Mouse (Mus musculus) heart, embryonic 11.5 days (tissue): ENCODE data around the gene Kcnj6. TPM values are rescaled to one million over a fixed set of nuclear protein-coding genes. Genes with fewer than 3 reads are reported as not detected.

Source experiments
- ATAC-seq: fragments of 200-750 bp; cut with Nextera tagmentation; replicated peaks from 2 replicates; pipeline ENCODE4 v1.8.0; 2017; ENCODE audit warnings: moderate library complexity; ENCODE audit not compliant: insufficient number of reproducible peaks, low FRiP score, low TSS enrichment
- H3K27ac ChIP-seq: fragments of 300-500 bp; sonication (generic); 2 replicates; pipeline ENCODE4 v1.5.1; 2014; ENCODE audit warnings: mild to moderate bottlenecking, low read depth, low read length
- H3K27me3 ChIP-seq: fragments of 300-500 bp; sonication (generic); 2 replicates; pipeline ENCODE4 v1.6.1; 2014; ENCODE audit warnings: mild to moderate bottlenecking, low read length, mixed read lengths; ENCODE audit not compliant: control insufficient read depth, insufficient read depth
- H3K36me3 ChIP-seq: fragments of 300-500 bp; sonication (generic); 2 replicates; pipeline ENCODE4 v1.6.1; 2014; ENCODE audit warnings: mild to moderate bottlenecking, low read length, moderate library complexity, mixed read lengths; ENCODE audit not compliant: control insufficient read depth, insufficient read depth
- H3K4me1 ChIP-seq: fragments of 300-500 bp; sonication (generic); 2 replicates; pipeline ENCODE4 v1.6.1; 2014; ENCODE audit warnings: low read length; ENCODE audit not compliant: control insufficient read depth, insufficient read depth
- H3K4me2 ChIP-seq: fragments of 300-500 bp; sonication (generic); 2 replicates; pipeline ENCODE4 v1.6.1; 2014; ENCODE audit warnings: mild to moderate bottlenecking, moderate library complexity
- H3K4me3 ChIP-seq: fragments of 300-500 bp; sonication (generic); 2 replicates; pipeline ENCODE4 v1.5.1; 2014; ENCODE audit warnings: low read depth, low read length
- H3K9ac ChIP-seq: fragments of 300-500 bp; sonication (generic); 2 replicates; pipeline ENCODE4 v1.6.1; 2014; ENCODE audit warnings: mild to moderate bottlenecking, low read depth, low read length, moderate library complexity
- H3K9me3 ChIP-seq: fragments of 300-500 bp; sonication (generic); replicated peaks from 2 replicates; pipeline ENCODE4 v1.6.1; 2016; ENCODE audit warnings: low read length; ENCODE audit not compliant: control insufficient read depth
- WGBS: fragments of 180-500 bp; shearing (Covaris S2); extraction: QIAGEN DNeasy Blood & Tissue Kit; methylation state at CpG from one replicate; pipeline ENCODE4 v1.1.7; 2014; ENCODE audit not compliant: insufficient replicate concordance; 5-methylcytosine and 5-hydroxymethylcytosine counted together
- polyA plus RNA-seq: library from polyadenylated mRNA; unstranded; fragments of >200 nt; fragmentation: Nextera tagmentation; extraction: Ambion mirVana; gene quantifications from 2 replicates; pipeline ENCODE4 v1.2.1, GENCODE M21; 2014

The Kcnj6 gene
- polyA plus RNA-seq, 1 experiment from 2014 or later, result 0.19 TPM

GRCm38 (mm10) chr16:94919177-94919576, 78.3 kb downstream of the Kcnj6 start:
- no peak overlapping the region for H3K27ac ChIP-seq
- H3K4me2 ChIP-seq, result no peak overlapping the region
- 73% methylated on average over 5 of the region's 5 CpGs for WGBS
- ATAC-seq, result no peak
- H3K4me3 ChIP-seq, result no peak overlapping the region
- no peaks in the 10 kb centered on the region for H3K4me1 ChIP-seq
- no peaks in the 10 kb centered on the region for H3K27me3 ChIP-seq
- no peaks in the 10 kb centered on the region for H3K9me3 ChIP-seq
- H3K36me3 ChIP-seq, result no peaks in the 10 kb centered on the region
- H3K9ac ChIP-seq, result no peak overlapping the region

GRCm38 (mm10) chr16:94906026-94906425, 91.5 kb downstream of the Kcnj6 start:
- no peak overlapping the region for H3K9ac ChIP-seq
- H3K4me3 ChIP-seq, result no peak overlapping the region
- no peak overlapping the region for H3K4me2 ChIP-seq
- 77% methylated on average over 4 of the region's 4 CpGs for WGBS
- no peak for ATAC-seq
- no peaks in the 10 kb centered on the region for H3K27me3 ChIP-seq
- H3K27ac ChIP-seq, result no peak overlapping the region
- no peaks in the 10 kb centered on the region for H3K9me3 ChIP-seq
- no peaks in the 10 kb centered on the region for H3K4me1 ChIP-seq
- no peaks in the 10 kb centered on the region for H3K36me3 ChIP-seq

- Histone ChIP-seq H3K27ac (no peak overlapping the region), H3K9ac (no peak overlapping the region), H3K9me3 (no peaks in the 10 kb centered on the region), H3K36me3 (no peaks in the 10 kb centered on the region), H3K4me3 (no peak overlapping the region), H3K4me1 (no peaks in the 10 kb centered on the region), H3K27me3 (no peaks in the 10 kb centered on the region), H3K4me2 (no peak overlapping the region)
- 75% methylated on average over 6 of the region's 6 CpGs for whole genome bisulfite sequencing
- ATAC-seq, result no peak
Measured at GRCm38 (mm10) chr16:94898832-94899231, 98.7 kb downstream of the Kcnj6 start.

GRCm38 (mm10) chr16:94892162-94892650, 105.3 kb downstream of the Kcnj6 start:
- Histone ChIP-seq H3K4me3 (no peak overlapping the region), H3K36me3 (no peaks in the 10 kb centered on the region), H3K27me3 (no peaks in the 10 kb centered on the region), H3K9me3 (no peaks in the 10 kb centered on the region), H3K4me2 (no peak overlapping the region), H3K4me1 (no peaks in the 10 kb centered on the region), H3K27ac (no peak overlapping the region), H3K9ac (no peak overlapping the region)
- 78% methylated on average over 4 of the region's 4 CpGs for WGBS
- ATAC-seq, result no peak

- WGBS, result 66% methylated on average over 6 of the region's 6 CpGs
- Histone ChIP-seq H3K9ac (no peak overlapping the region), H3K27me3 (no peaks in the 10 kb centered on the region), H3K27ac (no peak overlapping the region), H3K4me1 (no peaks in the 10 kb centered on the region), H3K4me3 (no peak overlapping the region), H3K36me3 (no peaks in the 10 kb centered on the region), H3K4me2 (no peak overlapping the region), H3K9me3 (no peaks in the 10 kb centered on the region)
- ATAC-seq, result no peak
Measured at GRCm38 (mm10) chr16:94890581-94890980, 106.9 kb downstream of the Kcnj6 start.

GRCm38 (mm10) chr16:94890056-94890455, 107.4 kb downstream of the Kcnj6 start:
- H3K27me3 ChIP-seq, result no peaks in the 10 kb centered on the region
- H3K36me3 ChIP-seq, result no peaks in the 10 kb centered on the region
- 66% methylated on average over 2 of the region's 2 CpGs for WGBS
- no peak overlapping the region for H3K4me2 ChIP-seq
- H3K4me3 ChIP-seq, result no peak overlapping the region
- H3K4me1 ChIP-seq, result no peaks in the 10 kb centered on the region
- ATAC-seq, result no peak
- no peak overlapping the region for H3K9ac ChIP-seq
- no peaks in the 10 kb centered on the region for H3K9me3 ChIP-seq
- no peak overlapping the region for H3K27ac ChIP-seq

- Histone ChIP-seq H3K4me1 (no peaks in the 10 kb centered on the region), H3K27me3 (no peaks in the 10 kb centered on the region), H3K36me3 (no peaks in the 10 kb centered on the region), H3K4me2 (no peak overlapping the region), H3K4me3 (no peak overlapping the region), H3K9ac (no peak overlapping the region), H3K9me3 (no peaks in the 10 kb centered on the region), H3K27ac (no peak overlapping the region)
- 60% methylated on average over 10 of the region's 11 CpGs for WGBS
- ATAC-seq, result no peak
Measured at GRCm38 (mm10) chr16:94888554-94888953, 108.9 kb downstream of the Kcnj6 start.

GRCm38 (mm10) chr16:94886398-94886797, 111.1 kb downstream of the Kcnj6 start:
- Histone ChIP-seq H3K4me1 (no peaks in the 10 kb centered on the region), H3K9me3 (no peaks in the 10 kb centered on the region), H3K4me3 (no peak overlapping the region), H3K27ac (no peak overlapping the region), H3K27me3 (no peaks in the 10 kb centered on the region), H3K36me3 (no peaks in the 10 kb centered on the region), H3K4me2 (no peak overlapping the region), H3K9ac (no peak overlapping the region)
- ATAC-seq, result no peak
- 73% methylated on average over 7 of the region's 7 CpGs for WGBS

- H3K4me3 ChIP-seq, result no peak overlapping the region
- 75% methylated on average over 7 of the region's 7 CpGs for WGBS
Measured at GRCm38 (mm10) chr16:94885062-94885461, 112.4 kb downstream of the Kcnj6 start.

More at GRCm38 (mm10) chr16:94885062-94885461, 112.4 kb downstream of the Kcnj6 start:
- Histone ChIP-seq H3K4me2 (no peak overlapping the region), H3K9me3 (no peaks in the 10 kb centered on the region), H3K27me3 (no peaks in the 10 kb centered on the region), H3K9ac (no peak overlapping the region), H3K36me3 (no peaks in the 10 kb centered on the region), H3K4me1 (no peaks in the 10 kb centered on the region), H3K27ac (no peak overlapping the region)
- ATAC-seq, result no peak
